Mouse (Mus musculus) adrenal gland (tissue): ENCODE measurements around the gene Lage3.

Experiments
- microRNA-seq, 2 experiments: library from miRNA; unstranded; fragments of <30 nt; microRNA quantifications; one replicate each; pipeline ENCODE4; 2019

Gene Lage3

Small RNAs within 50 kb of the gene (microRNA-seq; reads per million reads assigned to microRNA genes)
- gene Mir7092, result 0 to 0.12 reads per million in 2 experiments
